Mouse (Mus musculus) adrenal gland, adult 8-10 months (tissue): Measurements from ENCODE around the gene Tcf20. TPM values are rescaled to one million over a fixed set of nuclear protein-coding genes. Genes with fewer than 3 reads are reported as not detected.

Experiments used
- DNase-seq: peaks from one replicate; pipeline ENCODE4 v3.0.0; 2022
- total RNA-seq, 4 experiments: library from RNA; stranded (reverse); gene quantifications; 2 replicates each; pipeline ENCODE4 v1.2.4; 2022

Gene Tcf20
- total RNA-seq, 4 experiments from 2014 or later = 102 to 109 (median 106) TPM

- no peak for DNase-seq
Observed at GRCm38 (mm10) chr15:82958253-82958701, 29.4 kb downstream of the Tcf20 start.

DNA sequence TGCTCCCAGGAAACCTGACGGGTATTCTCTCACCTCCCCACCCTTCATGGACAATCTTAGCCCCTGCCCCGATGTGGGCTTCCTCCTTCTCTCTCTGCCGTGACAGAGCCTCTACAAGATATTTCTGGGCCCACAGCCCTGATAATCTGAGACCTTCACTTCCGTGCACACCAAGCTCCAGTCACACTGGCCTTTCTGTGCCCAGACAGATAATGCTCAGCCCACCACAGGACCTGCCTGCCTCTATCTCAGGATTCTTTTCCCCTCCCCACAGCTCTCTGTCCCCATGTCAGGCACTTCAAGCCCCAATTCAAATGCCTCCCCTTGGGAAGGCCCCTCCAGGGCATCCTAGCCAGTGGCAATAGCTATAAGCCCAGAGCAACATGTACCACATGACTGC, 31.0 kb downstream of the Tcf20 start:
- no peak for DNase-seq

GRCm38 (mm10) chr15:82956310-82956709, 31.4 kb downstream of the Tcf20 start:
- no peak for DNase-seq

DNA sequence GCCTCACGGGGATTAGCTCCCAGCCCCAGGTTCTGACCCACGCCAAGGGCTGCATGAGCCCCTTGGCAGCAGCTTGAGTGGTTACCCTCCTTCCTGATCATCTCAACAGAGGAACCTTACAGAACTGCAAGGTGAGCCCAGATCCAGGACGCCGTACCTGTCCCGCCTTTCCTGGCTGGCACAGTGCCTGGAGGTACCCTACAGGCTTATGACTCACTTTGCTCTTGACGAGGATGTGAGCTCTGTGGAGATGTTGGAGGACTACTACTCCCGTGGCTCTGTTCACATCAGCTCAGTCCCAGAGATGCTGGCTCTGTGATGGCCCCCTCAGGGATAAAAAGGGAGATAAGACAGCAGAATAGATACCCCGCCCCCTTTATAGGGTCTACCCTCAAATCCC, 32.4 kb downstream of the Tcf20 start:
- no peak for DNase-seq

DNA sequence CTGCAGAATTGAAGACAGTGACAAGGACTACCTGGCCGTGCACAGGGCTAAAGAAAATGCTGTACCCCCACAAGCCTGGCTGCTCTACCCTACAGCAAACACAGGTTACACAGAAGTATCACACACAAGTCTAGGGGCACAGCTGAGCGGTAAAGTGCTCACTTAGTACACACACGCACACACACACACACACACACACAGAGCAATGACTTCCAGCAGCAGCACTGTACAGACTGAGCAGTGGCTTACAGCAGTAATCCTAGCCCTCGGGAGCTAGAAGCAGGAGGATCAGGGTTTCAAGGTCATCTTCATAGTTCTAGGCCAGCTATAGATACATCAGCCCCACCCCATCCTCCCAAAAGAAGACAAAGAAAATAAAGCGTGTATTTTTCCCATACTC, 33.6 kb downstream of the Tcf20 start:
- no peak for DNase-seq

- no peak for DNase-seq
Observed at GRCm38 (mm10) chr15:82953096-82953495, 34.6 kb downstream of the Tcf20 start.

DNA sequence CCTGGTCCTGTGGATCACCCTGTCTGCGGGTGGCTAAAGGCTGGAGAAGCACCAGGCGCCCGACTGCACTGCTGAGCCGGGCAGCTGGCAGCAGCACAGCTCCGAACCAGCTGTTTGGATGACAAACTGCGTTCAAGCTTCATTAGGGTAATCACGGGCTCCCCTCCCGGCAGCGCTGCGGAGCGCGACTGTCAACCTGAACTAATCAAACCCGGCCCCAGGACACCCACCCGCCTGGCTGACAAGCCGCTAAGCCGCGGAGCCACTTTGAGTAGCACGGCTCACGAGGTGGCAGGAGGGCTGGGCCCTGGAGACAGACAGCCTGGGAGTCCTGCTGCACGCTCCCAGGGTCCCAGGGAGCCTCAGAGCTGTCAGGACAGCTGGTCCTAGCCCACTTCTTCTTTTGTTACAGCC, 35.4 kb downstream of the Tcf20 start:
- DNase-seq = no peak

DNA sequence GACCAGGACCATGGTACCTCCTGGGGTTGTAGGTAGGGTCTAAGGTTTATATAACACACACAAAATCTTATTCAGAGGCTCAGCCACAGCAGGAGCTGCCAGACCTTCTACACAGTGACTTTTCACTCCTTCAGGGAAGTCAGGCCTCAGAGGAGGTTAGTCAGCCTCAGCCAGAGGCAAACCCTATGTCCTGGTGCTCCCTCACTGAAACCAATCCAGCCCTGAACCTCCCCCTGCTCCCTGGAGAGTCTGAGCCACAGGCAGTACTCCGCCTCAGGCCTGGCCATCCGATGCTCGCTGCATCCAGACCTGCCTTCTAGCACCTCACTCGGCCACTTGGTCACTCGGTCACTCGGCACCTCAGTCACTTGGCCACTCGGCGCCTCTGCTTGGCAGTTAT, 37.4 kb downstream of the Tcf20 start:
- DNase-seq = no peak

DNA sequence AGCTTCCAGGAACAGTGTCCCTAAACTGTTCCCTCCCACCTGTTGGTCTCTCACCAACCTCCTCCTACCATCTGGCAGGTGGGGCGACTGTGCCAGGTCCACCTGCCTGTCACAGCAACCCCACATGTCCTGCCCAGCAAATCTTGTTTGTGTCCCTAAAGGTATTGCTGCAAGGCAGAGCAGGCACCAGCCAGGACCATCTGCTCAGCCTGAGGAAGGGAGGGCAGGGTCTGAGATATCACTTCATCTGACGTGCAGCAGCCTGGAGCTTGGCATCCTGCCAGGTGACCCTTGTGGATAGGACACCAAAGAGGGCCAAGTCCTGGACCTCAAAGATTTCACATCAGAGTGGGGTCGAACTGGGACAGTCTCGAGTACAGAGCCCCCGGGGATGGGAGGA, 40.2 kb downstream of the Tcf20 start:
- no peak for DNase-seq

DNA sequence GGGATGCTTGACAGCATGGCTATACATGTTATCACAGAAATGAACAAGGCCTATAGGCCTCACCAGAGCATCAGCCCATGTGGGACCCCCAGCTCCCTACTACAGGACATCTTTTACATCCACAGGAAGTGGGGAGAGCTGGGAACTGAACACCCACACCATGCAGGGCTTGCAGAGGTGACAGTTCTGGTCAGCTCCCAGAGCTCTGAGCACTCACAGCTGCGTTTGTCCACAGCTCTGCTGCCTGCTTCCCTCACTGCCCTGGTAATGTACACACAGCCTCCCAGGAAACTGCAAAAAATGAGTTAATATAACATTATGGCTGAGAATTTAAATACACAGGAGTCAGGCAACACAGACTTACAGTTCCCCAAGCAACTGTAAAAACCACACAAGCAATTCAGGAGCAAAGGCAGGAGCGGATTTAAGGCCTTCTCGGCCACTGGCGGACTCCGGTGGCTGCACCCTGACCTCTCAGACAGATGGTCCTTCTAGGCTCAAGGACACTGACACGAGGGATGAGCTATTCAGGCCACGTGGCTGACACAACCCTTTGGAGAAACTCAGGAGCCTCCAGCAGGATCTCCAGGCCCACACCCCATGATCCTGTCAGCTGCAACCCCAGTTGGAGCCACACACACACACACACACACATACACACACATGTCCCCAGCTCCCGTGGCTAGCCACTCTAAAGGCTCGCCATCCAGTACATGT, 43.0 kb downstream of the Tcf20 start:
- peak; percentile 59 for DNase-seq

GRCm38 (mm10) chr15:82941733-82942132, 45.9 kb downstream of the Tcf20 start:
- no peak for DNase-seq

- no peak for DNase-seq
Observed at GRCm38 (mm10) chr15:82940494-82941214, 47.0 kb downstream of the Tcf20 start.

DNA sequence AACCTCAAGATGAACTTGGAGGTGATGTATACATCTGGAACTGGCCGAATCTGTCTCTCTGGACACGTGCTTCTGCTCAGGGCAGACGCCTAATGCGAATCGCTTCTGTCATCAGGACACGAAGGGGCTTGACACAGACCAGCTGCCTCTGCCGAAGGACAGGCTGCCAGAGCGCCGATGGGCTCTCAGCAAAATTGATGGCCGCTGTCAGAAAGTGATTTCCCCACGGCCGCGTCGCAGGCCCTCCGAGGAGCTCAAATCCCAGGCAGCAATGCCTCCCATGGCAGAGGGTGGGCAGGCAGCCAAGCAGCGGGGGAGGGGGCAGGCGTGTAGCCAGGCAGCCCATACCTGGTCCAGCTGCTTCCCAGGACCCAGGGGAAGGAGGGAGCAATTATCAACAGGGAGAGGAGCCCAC, 49.5 kb downstream of the Tcf20 start:
- DNase-seq = peak; percentile 58

- DNase-seq = no peak
Observed at GRCm38 (mm10) chr15:82937428-82937992, 50.2 kb downstream of the Tcf20 start.

GRCm38 (mm10) chr15:82934971-82935370, 52.7 kb downstream of the Tcf20 start:
- no peak for DNase-seq

- no peak for DNase-seq
Observed at GRCm38 (mm10) chr15:82932936-82933650, 54.6 kb downstream of the Tcf20 start.

DNA sequence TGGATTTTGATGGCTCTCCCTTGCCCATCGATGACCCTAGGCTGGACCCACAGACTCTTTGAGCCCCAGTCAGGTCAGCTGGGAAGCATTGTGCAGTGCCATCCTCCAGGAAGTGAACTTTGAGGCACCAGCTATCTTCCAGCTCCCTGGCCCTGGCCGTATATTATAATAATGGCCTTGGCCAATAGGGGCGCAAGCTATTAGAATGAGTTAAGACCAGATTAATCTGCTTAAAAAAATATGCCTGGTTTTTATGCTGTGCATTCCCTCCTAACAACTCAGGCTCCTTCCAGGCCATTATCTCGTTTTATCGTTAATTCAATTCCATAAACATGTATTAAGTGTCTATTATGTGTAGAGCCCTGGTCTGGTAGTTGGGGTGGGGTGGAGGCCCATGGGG, 56.2 kb downstream of the Tcf20 start:
- DNase-seq = no peak

DNA sequence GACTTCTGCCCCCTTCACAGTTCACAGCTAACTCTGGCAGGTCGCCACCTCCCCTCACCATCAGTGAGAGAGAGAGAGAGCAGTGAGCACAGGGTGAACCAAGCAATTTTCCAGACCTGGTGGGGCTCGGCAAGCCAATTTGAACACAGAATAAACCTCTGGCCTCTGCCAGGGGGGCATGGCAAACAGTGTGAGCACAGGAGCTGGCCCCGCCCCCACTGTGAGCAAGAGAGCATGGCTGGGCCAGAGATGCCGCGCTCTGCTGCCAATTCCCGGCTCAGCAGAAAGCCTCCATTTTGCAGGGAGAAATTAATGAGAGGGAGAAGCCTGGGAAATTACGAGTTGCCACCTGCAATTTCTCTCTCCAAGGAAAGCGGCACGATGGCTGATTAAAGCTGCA, 58.1 kb downstream of the Tcf20 start:
- DNase-seq = no peak

DNA sequence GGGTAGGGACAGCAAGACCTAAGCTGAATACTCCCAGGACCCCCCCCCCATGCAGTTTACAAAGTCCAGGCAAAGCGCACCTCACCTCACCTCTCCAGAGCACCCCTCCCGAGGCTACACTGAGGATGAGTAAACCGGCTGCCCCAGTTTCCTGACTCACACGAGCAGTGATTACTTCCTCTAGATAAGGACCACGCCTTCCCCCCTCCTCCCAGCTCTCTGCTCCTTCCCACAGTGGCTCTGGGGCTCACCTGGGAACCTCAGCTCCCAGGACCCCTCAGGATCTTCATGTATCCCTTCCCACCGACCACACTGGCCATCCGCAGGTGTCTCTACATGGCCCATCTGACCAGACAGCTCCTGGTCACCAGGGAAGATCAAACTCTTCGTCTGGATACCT, 58.8 kb downstream of the Tcf20 start:
- DNase-seq = no peak

- peak; percentile 61 for DNase-seq
Observed at GRCm38 (mm10) chr15:82928023-82928422, 59.6 kb downstream of the Tcf20 start.

GRCm38 (mm10) chr15:82927057-82927456, 60.6 kb downstream of the Tcf20 start:
- DNase-seq = no peak

- no peak for DNase-seq
Observed at GRCm38 (mm10) chr15:82924679-82925425, 62.8 kb downstream of the Tcf20 start.
